Mouse (Mus musculus) ES-E14 (cell line): ENCODE measurements at regions not wholly inside any gene's neighbourhood (a gene's known extent, or its start where the extent isn't known, plus 50 kb on each side); places are given as distances from the start of the nearest gene placed in this dataset.

Experiments
- DNase-seq: peaks from one replicate; pipeline ENCODE4 v3.0.0-alpha.2; 2013; ENCODE audit warnings: low read depth, low spot score
- H3K27ac ChIP-seq: 2 replicates; pipeline ENCODE4 v1.5.1; 2012; ENCODE audit warnings: low read depth, mild to moderate bottlenecking, low read length, moderate library complexity, mixed read lengths; ENCODE audit not compliant: poor library complexity, insufficient read depth, severe bottlenecking
- H3K36me3 ChIP-seq: 2 replicates; pipeline ENCODE4 v1.6.1; 2012; ENCODE audit warnings: mild to moderate bottlenecking, low read length, moderate library complexity, mixed read lengths; ENCODE audit not compliant: control insufficient read depth, poor library complexity, insufficient read depth, severe bottlenecking
- H3K4me1 ChIP-seq, 2 experiments: fragments of 150-350 bp in 1 of 2; sonication (generic) in 1 of 2; 2 replicates each; pipeline ENCODE4 v1.6.1; 2012; ENCODE audit warnings: low read length in 2 of 2, mild to moderate bottlenecking in 1 of 2, mixed read lengths in 1 of 2; ENCODE audit not compliant: control insufficient read depth in 2 of 2, insufficient read depth in 2 of 2, poor library complexity in 1 of 2
- H3K4me3 ChIP-seq, 2 experiments: fragments of 150-350 bp in 1 of 2; sonication (generic) in 1 of 2; 2 replicates each; pipeline ENCODE4 v1.5.1; 2012; ENCODE audit warnings: low read length in 2 of 2, low read depth in 1 of 2, mild to moderate bottlenecking in 1 of 2, mixed read lengths in 1 of 2; ENCODE audit not compliant: insufficient read depth in 1 of 2, poor library complexity in 1 of 2, severe bottlenecking in 1 of 2
- H3K9ac ChIP-seq: 2 replicates; pipeline ENCODE4 v1.6.1; 2012; ENCODE audit warnings: low read depth, mild to moderate bottlenecking, low read length, mixed read lengths; ENCODE audit not compliant: poor library complexity, insufficient read depth, severe bottlenecking
- H3K9me3 ChIP-seq: fragments of 150-350 bp; sonication (generic); 2 replicates; pipeline ENCODE4 v1.6.1; 2012; ENCODE audit warnings: low read depth, mild to moderate bottlenecking, low read length; ENCODE audit not compliant: control insufficient read depth, insufficient read depth
- CHD2 ChIP-seq: IDR thresholded peaks from 2 replicates; pipeline ENCODE4 v1.6.1; 2014; ENCODE audit warnings: mild to moderate bottlenecking, low read depth, low read length, inconsistent platforms
- HCFC1 ChIP-seq: IDR thresholded peaks from 2 replicates; pipeline ENCODE4 v1.6.1; 2012; ENCODE audit warnings: low read length, inconsistent platforms, borderline replicate concordance; ENCODE audit not compliant: insufficient read depth
- MAFK ChIP-seq: IDR thresholded peaks from 2 replicates; pipeline ENCODE4 v1.6.1; 2014; ENCODE audit warnings: mild to moderate bottlenecking, low read depth, low read length, inconsistent platforms; ENCODE audit not compliant: insufficient read depth
- ZC3H11A ChIP-seq: IDR thresholded peaks from 2 replicates; pipeline ENCODE4 v1.6.1; 2012; ENCODE audit warnings: low read depth, mild to moderate bottlenecking, inconsistent platforms, low read length, borderline replicate concordance
- ZNF384 ChIP-seq: IDR thresholded peaks from 2 replicates; pipeline ENCODE4 v1.6.1; 2012; ENCODE audit warnings: low read depth, low read length, inconsistent platforms
- in situ Hi-C, 2 experiments: fragments of 600-800 bp; cut with MboI; formaldehyde crosslinking; loops; one replicate each; pipeline ENCODE4 v1.15.1; 2025; ENCODE audit warnings: low sequenced_read_pairs in 2 of 2, inconsistent platforms in 1 of 2; ENCODE audit not compliant: unreplicated experiment in 2 of 2

DNA sequence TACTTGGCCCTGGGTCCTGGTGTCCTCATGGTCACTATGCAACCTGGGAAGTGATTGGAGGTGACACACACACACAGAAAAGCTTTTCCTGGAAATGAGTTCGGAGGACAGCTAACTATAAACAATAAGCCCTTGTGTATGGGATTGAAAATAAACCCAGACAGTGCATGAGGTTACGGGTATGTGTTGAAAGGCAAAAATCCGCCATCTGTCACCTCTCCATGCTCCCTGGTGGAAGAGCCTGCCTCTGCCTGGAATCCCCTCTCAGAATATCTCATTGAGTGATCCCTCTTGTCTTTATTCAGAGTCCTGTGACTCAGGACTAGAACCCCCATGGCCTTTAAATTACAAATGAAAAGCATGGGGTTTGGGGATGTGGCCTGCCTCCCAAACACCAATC is 276.2 kb downstream of the Pik3r1 start:
- H3K4me1 ChIP-seq = peaks cover 0 to 3% of the 10 kb centered on the region in 2 experiments; a peak in 2 of 4 replicates
- no peak for TF ChIP-seq HCFC1
- no peak for TF ChIP-seq ZNF384
- no peak for TF ChIP-seq ZC3H11A
- TF ChIP-seq CHD2 = no peak
- TF ChIP-seq MAFK = no peak
- H3K4me3 ChIP-seq = no peak overlapping the region
- H3K9me3 ChIP-seq = no peaks in the 10 kb centered on the region
- in situ Hi-C loops = no loop called here
- H3K9ac ChIP-seq = no peak overlapping the region
- H3K27ac ChIP-seq = no peak overlapping the region
- H3K36me3 ChIP-seq = no peaks in the 10 kb centered on the region
- DNase-seq = no peak

DNA sequence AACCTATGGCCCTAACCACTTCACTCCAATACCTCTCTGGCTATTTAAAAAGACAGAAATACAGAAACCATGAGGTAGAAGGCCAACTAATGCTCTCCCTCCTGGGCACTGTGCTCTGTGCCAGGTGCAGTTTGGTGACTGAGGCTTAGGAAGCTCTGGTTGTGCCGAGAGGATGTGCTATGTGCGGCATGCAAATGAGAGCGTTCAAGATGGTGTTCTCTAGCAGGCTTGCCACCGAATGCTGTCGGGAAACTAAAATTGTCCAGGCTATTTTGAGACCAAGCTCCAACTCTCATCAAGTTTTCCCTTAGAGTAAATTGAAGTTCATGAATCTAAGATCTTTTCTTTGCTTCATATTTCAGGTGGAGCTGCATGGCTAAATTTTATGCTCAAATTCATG is 277.1 kb downstream of the Pik3r1 start:
- Histone ChIP-seq H3K9me3 (no peaks in the 10 kb centered on the region), H3K36me3 (no peaks in the 10 kb centered on the region), H3K4me1 (peaks cover 0 to 3% of the 10 kb centered on the region in 2 experiments; a peak in 2 of 4 replicates), H3K9ac (no peak overlapping the region), H3K4me3 (no peak overlapping the region), H3K27ac (no peak overlapping the region)
- in situ Hi-C loops = no loop called here
- TF ChIP-seq MAFK (no peak), CHD2 (no peak)
- DNase-seq = no peak

DNA sequence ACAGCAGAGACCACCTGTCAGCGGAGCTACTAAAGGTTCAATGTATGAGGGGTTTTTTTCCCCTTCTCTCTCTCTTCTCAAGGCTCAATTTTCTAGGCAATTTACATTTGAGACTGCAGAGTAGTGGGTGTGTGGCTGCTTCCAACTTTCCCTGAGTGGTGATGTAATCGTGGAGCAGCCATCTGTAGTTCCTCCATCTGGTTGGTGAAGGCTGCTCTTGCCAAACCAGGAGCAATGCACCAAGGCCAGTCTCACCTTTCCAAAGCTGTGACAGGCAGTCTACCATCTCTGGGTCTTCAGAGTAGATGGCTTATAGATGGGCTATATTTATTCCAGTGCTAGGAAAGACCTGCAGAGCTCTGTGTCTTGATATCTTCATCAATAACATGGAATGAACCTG is 280.4 kb downstream of the Pik3r1 start:
- no peak overlapping the region for H3K27ac ChIP-seq
- H3K4me1 ChIP-seq = peaks cover 0 to 3% of the 10 kb centered on the region in 2 experiments; a peak in 2 of 4 replicates
- in situ Hi-C loops = no loop called here

DNA sequence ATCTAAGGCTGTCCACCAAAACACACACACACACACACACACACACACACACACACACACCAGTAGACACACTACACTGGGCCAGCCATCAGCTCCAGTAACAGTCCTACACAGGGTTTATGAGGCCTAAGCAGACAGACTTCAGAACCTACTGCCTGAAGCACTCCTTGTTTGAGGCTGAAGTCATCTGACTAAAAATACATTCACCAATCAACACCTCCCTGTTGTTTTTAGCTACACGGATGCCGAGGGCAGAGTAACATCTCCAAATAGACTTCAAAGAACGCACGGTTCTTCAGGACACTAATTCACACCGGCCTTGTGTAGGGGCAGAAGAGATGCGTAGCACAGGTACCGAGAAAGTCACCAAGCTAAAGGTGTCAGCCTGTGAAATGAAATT is 282.2 kb downstream of the Pik3r1 start:
- no peak for DNase-seq
- H3K4me1 ChIP-seq = 0 out of 4 replicates have a peak, but pooled peaks cover 0 to under 1% of the 10 kb centered on the region in 2 experiments
- no peaks in the 10 kb centered on the region for H3K9me3 ChIP-seq
- no peaks in the 10 kb centered on the region for H3K36me3 ChIP-seq
- H3K4me3 ChIP-seq = no peak overlapping the region
- TF ChIP-seq HCFC1 = no peak
- no peak for TF ChIP-seq ZNF384
- no peak for TF ChIP-seq MAFK
- TF ChIP-seq ZC3H11A = no peak
- TF ChIP-seq CHD2 = no peak
- H3K9ac ChIP-seq = no peak overlapping the region
- in situ Hi-C loops = no loop called here
- H3K27ac ChIP-seq = no peak overlapping the region

More for the DNA sequence above, 280.4 kb downstream of the Pik3r1 start:
- TF ChIP-seq ZC3H11A = no peak
- no peak for TF ChIP-seq MAFK
- no peak for TF ChIP-seq ZNF384
- TF ChIP-seq CHD2 = no peak
- TF ChIP-seq HCFC1 = no peak
- DNase-seq = no peak
- H3K36me3 ChIP-seq = no peaks in the 10 kb centered on the region
- no peak overlapping the region for H3K9ac ChIP-seq
- H3K9me3 ChIP-seq = no peaks in the 10 kb centered on the region
- H3K4me3 ChIP-seq = no peak overlapping the region

- Histone ChIP-seq H3K9me3 (no peaks in the 10 kb centered on the region), H3K9ac (no peak overlapping the region), H3K27ac (no peak overlapping the region), H3K4me3 (no peak overlapping the region), H3K36me3 (no peaks in the 10 kb centered on the region), H3K4me1 (no peaks in the 10 kb centered on the region)
- DNase-seq = no peak
- TF ChIP-seq ZNF384 (no peak), CHD2 (no peak), ZC3H11A (no peak), MAFK (no peak), HCFC1 (no peak)
- in situ Hi-C loops = no loop called here
These were observed 284.2 kb downstream of the Pik3r1 start for GRCm38 (mm10) chr13:101483816-101484215.
